Mouse (Mus musculus) liver, embryonic 16.5 days (tissue): ENCODE measurements around the gene Endou. TPM values are rescaled to one million over a fixed set of nuclear protein-coding genes. Genes with fewer than 3 reads are reported as not detected.

ENCODE experiments used
- ATAC-seq: fragments of 200-750 bp; cut with Nextera tagmentation; 2 replicates; pipeline ENCODE4 v1.8.0; 2017; ENCODE audit warnings: low read depth, mild to moderate bottlenecking, moderate number of reproducible peaks, moderate library complexity
- H3K27ac ChIP-seq: fragments of 300-500 bp; sonication (generic); 2 replicates; pipeline ENCODE4 v1.5.1; 2014; ENCODE audit warnings: mild to moderate bottlenecking, low read length
- H3K27me3 ChIP-seq: fragments of 300-500 bp; sonication (generic); 2 replicates; pipeline ENCODE4 v1.6.1; 2014; ENCODE audit warnings: low read depth, low read length, mixed read lengths; ENCODE audit not compliant: control insufficient read depth, insufficient read depth
- H3K36me3 ChIP-seq: fragments of 300-500 bp; sonication (generic); 2 replicates; pipeline ENCODE4 v1.6.1; 2014; ENCODE audit warnings: mild to moderate bottlenecking; ENCODE audit not compliant: control insufficient read depth, insufficient read depth
- H3K4me1 ChIP-seq: fragments of 300-500 bp; sonication (generic); 2 replicates; pipeline ENCODE4 v1.6.1; 2014; ENCODE audit warnings: low read depth, low read length, mixed read lengths; ENCODE audit not compliant: control insufficient read depth
- H3K4me2 ChIP-seq: fragments of 300-500 bp; sonication (generic); 2 replicates; pipeline ENCODE4 v1.6.1; 2014; ENCODE audit warnings: low read depth, low read length, mixed read lengths
- H3K4me3 ChIP-seq: fragments of 300-500 bp; sonication (generic); 2 replicates; pipeline ENCODE4 v1.5.1; 2014; ENCODE audit warnings: low read depth, mild to moderate bottlenecking, low read length
- H3K9ac ChIP-seq: fragments of 300-500 bp; sonication (generic); 2 replicates; pipeline ENCODE4 v1.6.1; 2014; ENCODE audit warnings: low read depth, low read length
- H3K9me3 ChIP-seq: fragments of 300-500 bp; sonication (generic); replicated peaks from 2 replicates; pipeline ENCODE4 v1.6.1; 2016; ENCODE audit warnings: low read length; ENCODE audit not compliant: control insufficient read depth
- whole genome bisulfite sequencing: fragments of 180-500 bp; shearing (Covaris S2); extraction: QIAGEN DNeasy Blood & Tissue Kit; methylation state at CpG from one replicate; pipeline ENCODE4 v1.1.7; 2014; ENCODE audit not compliant: insufficient replicate concordance; 5-methylcytosine and 5-hydroxymethylcytosine counted together
- polyA plus RNA-seq: library from polyadenylated mRNA; unstranded; fragments of >200 nt; fragmentation: Nextera tagmentation; extraction: Ambion mirVana; gene quantifications from 2 replicates; pipeline ENCODE4 v1.2.1, GENCODE M21; 2015

The Endou gene
- polyA plus RNA-seq, 1 experiment from 2014 or later = 0.21 TPM

DNA sequence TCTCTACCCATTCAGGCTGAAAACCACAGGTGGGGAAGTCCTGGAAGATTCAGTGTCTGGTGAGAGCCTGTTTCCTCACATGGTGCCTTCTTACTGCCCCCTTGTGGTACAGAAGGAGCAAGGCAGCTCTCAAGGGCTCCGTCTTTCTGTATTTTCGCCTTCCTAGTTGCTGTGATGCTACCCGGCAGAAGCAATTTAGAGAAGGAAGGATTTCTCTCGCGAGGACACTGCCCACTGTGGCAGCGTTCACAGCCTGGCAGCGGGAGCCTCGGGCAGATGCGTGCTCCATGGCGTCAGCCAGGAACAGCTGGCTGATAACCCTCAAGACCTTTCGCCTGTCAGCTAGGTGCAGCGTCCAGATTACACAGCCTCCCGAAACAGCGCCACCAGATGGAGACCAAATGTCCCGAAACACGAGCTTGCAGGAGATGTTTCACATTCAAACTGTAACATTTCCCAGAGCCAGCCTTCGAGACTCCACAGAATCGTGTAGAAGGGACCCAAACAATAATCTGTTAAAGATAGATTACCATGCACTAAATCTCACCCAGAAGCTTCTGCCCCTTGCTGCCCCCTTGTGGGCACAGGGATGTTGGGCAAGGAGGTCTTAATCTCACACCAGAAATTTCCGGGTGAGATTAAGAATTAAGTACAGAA lies 67.3 kb downstream of the Endou start:
- H3K4me3 ChIP-seq = peak overlapping the region; percentile 59
- H3K9ac ChIP-seq = no peak overlapping the region
- peak overlapping the region; percentile 83 for H3K4me2 ChIP-seq
- no peaks in the 10 kb centered on the region for H3K9me3 ChIP-seq
- H3K4me1 ChIP-seq = no peaks in the 10 kb centered on the region; the same call in 1 of the 2 replicates
- H3K27ac ChIP-seq = no peak overlapping the region
- no peaks in the 10 kb centered on the region for H3K36me3 ChIP-seq
- WGBS = 3% methylated on average over 19 of the region's 19 CpGs
- no peaks in the 10 kb centered on the region for H3K27me3 ChIP-seq
- ATAC-seq = peak; percentile 37

Other genes with a start within 250 kb of the Endou start
- 6.8 and 7.2 TPM in 2 replicates for gene Rpap3, start 25.5 kb downstream of the Endou start, polyA plus RNA-seq
- 1.6 and 2.1 TPM in 2 replicates for gene Rapgef3, start 36.6 kb upstream of the Endou start, polyA plus RNA-seq
- gene Slc48a1, start 47.2 kb upstream of the Endou start, polyA plus RNA-seq = 98.9 and 103 TPM in 2 replicates
- 4.7 and 5.8 TPM in 2 replicates for gene Hdac7, start 113.2 kb upstream of the Endou start, polyA plus RNA-seq
- 0.13 and 0.30 TPM in 2 replicates for gene Vdr, start 179.3 kb upstream of the Endou start, polyA plus RNA-seq
- 12.2 and 14.4 TPM in 2 replicates for gene Tmem106c, start 232.9 kb upstream of the Endou start, polyA plus RNA-seq